Mouse (Mus musculus) forebrain, postnatal 0 days (tissue): ENCODE measurements around the gene Ankrd37. TPM values are rescaled to one million over a fixed set of nuclear protein-coding genes. Genes with fewer than 3 reads are reported as not detected.

Experiments
- ATAC-seq: fragments of 200-750 bp; cut with Nextera tagmentation; 2 replicates; pipeline ENCODE4 v1.8.0; 2017; ENCODE audit warnings: mild to moderate bottlenecking, moderate library complexity
- DNase-seq: peaks from one replicate; pipeline ENCODE4 v3.0.0-alpha.2; 2015
- H3K27ac ChIP-seq: fragments of 300-500 bp; sonication (generic); 2 replicates; pipeline ENCODE4 v1.5.1; 2014; ENCODE audit warnings: low read depth, mild to moderate bottlenecking, antibody characterized with exemption, low read length, moderate library complexity, mixed read lengths
- H3K27me3 ChIP-seq: fragments of 300-500 bp; sonication (generic); 2 replicates; pipeline ENCODE4 v1.6.1; 2014; ENCODE audit warnings: mild to moderate bottlenecking, low read length, mixed read lengths; ENCODE audit not compliant: insufficient read depth
- H3K36me3 ChIP-seq: fragments of 300-500 bp; sonication (generic); 2 replicates; pipeline ENCODE4 v1.6.1; 2014; ENCODE audit warnings: mild to moderate bottlenecking, moderate library complexity; ENCODE audit not compliant: insufficient read depth
- H3K4me1 ChIP-seq: fragments of 300-500 bp; sonication (generic); 2 replicates; pipeline ENCODE4 v1.6.1; 2014; ENCODE audit warnings: antibody characterized with exemption; ENCODE audit not compliant: insufficient read depth
- H3K4me2 ChIP-seq: fragments of 300-500 bp; sonication (generic); 2 replicates; pipeline ENCODE4 v1.6.1; 2014; ENCODE audit warnings: low read depth, mild to moderate bottlenecking, moderate library complexity
- H3K4me3 ChIP-seq: fragments of 300-500 bp; sonication (generic); 2 replicates; pipeline ENCODE4 v1.5.1; 2014; ENCODE audit warnings: low read depth, low read length, mixed read lengths
- H3K9ac ChIP-seq: fragments of 300-500 bp; sonication (generic); 2 replicates; pipeline ENCODE4 v1.6.1; 2014; ENCODE audit warnings: mild to moderate bottlenecking
- H3K9me3 ChIP-seq: fragments of 300-500 bp; sonication (generic); 2 replicates; pipeline ENCODE4 v1.6.1; 2016; ENCODE audit warnings: low read length
- CTCF ChIP-seq: sonication (generic); IDR thresholded peaks from 2 replicates; pipeline ENCODE4 v1.5.1; 2016; ENCODE audit warnings: antibody characterized with exemption, control low read depth, low read depth
- WGBS: fragments of 180-500 bp; shearing (Covaris S2); extraction: QIAGEN DNeasy Blood & Tissue Kit; methylation state at CpG from one replicate; pipeline ENCODE4 v1.1.7; 2014; 5-methylcytosine and 5-hydroxymethylcytosine counted together
- polyA plus RNA-seq: library from polyadenylated mRNA; unstranded; fragments of >200 nt; fragmentation: Nextera tagmentation; extraction: Ambion mirVana; gene quantifications from 2 replicates; pipeline ENCODE4 v1.2.1, GENCODE M21; 2015
- total RNA-seq: library from RNA; depleted of rRNA; stranded (reverse); fragments of >200 nt; gene quantifications from 2 replicates; pipeline ENCODE4 v1.2.3, GENCODE M21; 2014

The Ankrd37 gene
- total and polyA plus RNA-seq, 2 experiments from 2014 or later = 8.3 to 12.9 TPM

- Histone ChIP-seq H3K4me3 (no peak overlapping the region), H3K9me3 (no peaks in the 10 kb centered on the region), H3K9ac (no peak overlapping the region), H3K27ac (peak overlapping the region; percentile 54; the same call in 1 of the 2 replicates), H3K36me3 (no peaks in the 10 kb centered on the region), H3K4me2 (peak overlapping the region; percentile 35; the same call in 1 of the 2 replicates), H3K27me3 (no peaks in the 10 kb centered on the region), H3K4me1 (0 out of 2 replicates have a peak, but pooled peaks cover 5% of the 10 kb centered on the region)
- WGBS = 12% methylated on average over 17 of the region's 17 CpGs
- TF ChIP-seq CTCF = peak; percentile 61
- DNase-seq = peak; percentile 44
- peak; percentile 75 for ATAC-seq
Observed at GRCm38 (mm10) chr8:46010746-46011680, 5.5 kb upstream of the Ankrd37 start.

DNA sequence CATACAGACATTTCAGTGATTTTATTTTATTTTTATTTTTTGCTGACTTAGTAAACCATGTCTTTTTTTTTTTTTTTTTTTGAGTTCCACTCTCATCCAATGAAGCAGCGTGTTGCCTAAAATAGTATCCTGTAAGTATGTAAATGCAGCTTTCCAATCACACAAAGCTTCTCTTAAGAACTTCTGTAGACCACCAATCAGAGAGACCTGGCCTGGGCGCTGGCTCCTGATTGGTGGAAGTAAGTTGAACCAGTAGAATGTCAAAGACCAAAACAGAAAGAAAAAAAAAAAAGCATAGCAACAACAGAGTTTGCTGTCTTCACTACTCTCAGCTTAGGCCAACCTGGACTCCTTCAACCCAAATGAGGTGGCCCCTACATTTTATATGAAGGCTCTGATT is 4.8 kb upstream of the Ankrd37 start:
- DNase-seq = peak; percentile 16
- H3K27me3 ChIP-seq = no peaks in the 10 kb centered on the region
- H3K9ac ChIP-seq = no peak overlapping the region
- 0 out of 2 replicates have a peak overlapping the region, but pooled peaks have one; percentile 54 for H3K27ac ChIP-seq
- 0 out of 2 replicates have a peak, but pooled peaks cover 5% of the 10 kb centered on the region for H3K4me1 ChIP-seq
- no peaks in the 10 kb centered on the region for H3K36me3 ChIP-seq
- ATAC-seq = peak; percentile 75
- peak overlapping the region; percentile 35; the same call in 1 of the 2 replicates for H3K4me2 ChIP-seq
- no peaks in the 10 kb centered on the region for H3K9me3 ChIP-seq
- TF ChIP-seq CTCF = no peak
- 36% methylated on average over 2 of the region's 2 CpGs for WGBS
- H3K4me3 ChIP-seq = no peak overlapping the region

DNA sequence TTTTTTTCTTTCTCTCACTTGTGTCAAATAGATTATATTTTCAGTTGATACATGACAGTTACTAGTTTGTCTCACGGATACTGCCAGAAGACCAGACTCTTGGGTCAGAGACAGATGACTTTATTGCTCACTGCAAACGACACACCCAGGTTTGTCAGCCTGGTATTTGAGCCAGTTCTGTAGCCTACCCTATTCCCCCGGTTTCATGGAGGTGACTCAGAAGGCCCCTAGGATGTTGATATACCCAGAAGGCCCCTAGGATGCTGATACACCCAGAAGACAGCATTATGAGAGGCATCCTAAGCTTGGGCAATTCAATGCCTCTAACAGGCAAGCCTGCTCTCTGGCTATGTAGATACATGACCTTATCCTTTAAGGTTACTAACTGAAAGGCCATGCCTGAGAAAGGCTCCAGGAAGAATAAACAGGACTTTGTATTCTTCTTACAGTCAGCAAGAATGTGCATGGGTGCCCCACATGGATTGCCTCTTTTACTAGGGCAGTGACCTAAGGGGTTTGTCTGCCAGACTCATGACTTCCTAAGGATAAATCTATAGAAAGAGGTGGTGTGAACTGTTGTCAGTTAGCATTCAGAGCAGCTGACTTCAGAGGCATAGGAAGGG is 1.7 kb upstream of the Ankrd37 start:
- Histone ChIP-seq H3K9me3 (no peaks in the 10 kb centered on the region), H3K27me3 (no peaks in the 10 kb centered on the region), H3K4me1 (0 out of 2 replicates have a peak, but pooled peaks cover 5% of the 10 kb centered on the region), H3K4me2 (no peak overlapping the region), H3K9ac (no peak overlapping the region), H3K27ac (no peak overlapping the region), H3K36me3 (no peaks in the 10 kb centered on the region), H3K4me3 (no peak overlapping the region)
- DNase-seq (no peak), ATAC-seq (no peak)
- no peak for TF ChIP-seq CTCF
- WGBS = 82% methylated on average over 3 of the region's 3 CpGs

- no peaks in the 10 kb centered on the region for H3K4me1 ChIP-seq
- H3K36me3 ChIP-seq = peaks cover 16% of the 10 kb centered on the region
- H3K27ac ChIP-seq = peak overlapping the region; percentile 97
- H3K4me2 ChIP-seq = peak overlapping the region; percentile 69
- peak overlapping the region; percentile 54 for H3K4me3 ChIP-seq
- WGBS = 2% methylated on average over 53 of the region's 55 CpGs
- H3K9ac ChIP-seq = peak overlapping the region; percentile 91
- no peak for TF ChIP-seq CTCF
- H3K9me3 ChIP-seq = no peaks in the 10 kb centered on the region
- ATAC-seq (peak; percentile 99), DNase-seq (peak; percentile 97)
- H3K27me3 ChIP-seq = no peaks in the 10 kb centered on the region
Observed at GRCm38 (mm10) chr8:45999784-46000705, 5.5 kb downstream of the Ankrd37 start.

- no peak; the same call in 1 of the 2 replicates for ATAC-seq
- H3K4me1 ChIP-seq = no peaks in the 10 kb centered on the region
- H3K9me3 ChIP-seq = no peaks in the 10 kb centered on the region
- peak within 1 kb of the TSS; percentile 54 for H3K4me3 ChIP-seq
- peak; percentile 27 for DNase-seq
- peaks cover 16% of the 10 kb centered on the region for H3K36me3 ChIP-seq
- WGBS = 3% methylated on average over 22 of the region's 22 CpGs
- H3K27me3 ChIP-seq = no peaks in the 10 kb centered on the region
- 0 out of 2 replicates have a peak, but pooled peaks have one; percentile 14 for TF ChIP-seq CTCF
- peak within 1 kb of the TSS; percentile 97 for H3K27ac ChIP-seq
- peak within 1 kb of the TSS; percentile 91 for H3K9ac ChIP-seq
- peak within 1 kb of the TSS; percentile 69 for H3K4me2 ChIP-seq
Observed at GRCm38 (mm10) chr8:45999138-45999783, 6.2 kb downstream of the Ankrd37 start, which contains the start of gene Lrp2bp. Gene Lrp2bp, plus strand, starts transcription at chr8:45999303.

GRCm38 (mm10) chr8:45998228-45998627 is 7.3 kb downstream of the Ankrd37 start:
- no peak overlapping the region for H3K9ac ChIP-seq
- H3K4me2 ChIP-seq = no peak overlapping the region; the same call in 1 of the 2 replicates
- H3K9me3 ChIP-seq = no peaks in the 10 kb centered on the region
- TF ChIP-seq CTCF = peak; percentile 29; the same call in 1 of the 2 replicates
- no peak overlapping the region for H3K27ac ChIP-seq
- no peaks in the 10 kb centered on the region for H3K4me1 ChIP-seq
- H3K36me3 ChIP-seq = peaks cover 20% of the 10 kb centered on the region
- DNase-seq (no peak), ATAC-seq (no peak)
- WGBS = 91% methylated on average over 2 of the region's 2 CpGs
- H3K27me3 ChIP-seq = no peaks in the 10 kb centered on the region
- no peak overlapping the region for H3K4me3 ChIP-seq
